Mouse (Mus musculus) T-helper 2 cell (primary cell): ENCODE data around the gene Abcb8.
"Not testable (repeated sequence)": the region's sequence is repeated elsewhere in the genome, so short reads cannot be mapped to it uniquely, and the experiment has no call there.

ENCODE experiments used
- in situ Hi-C: fragments of 300-600 bp; cut with MboI, MseI; formaldehyde crosslinking; loops from one replicate; pipeline ENCODE4 v1.15.1; 2025; ENCODE audit warnings: high pct_unique_total_duplicates

The Abcb8 gene

GRCm38 (mm10) chr5:24392724-24393123 is 739 bp upstream of the Abcb8 start:
- in situ Hi-C loops: loop anchor here (5.0 kb wide), 1 partner anchor 60 kb away; the partner anchor contains the start of gene Agap3

- in situ Hi-C loops: loop anchor here (5.0 kb wide), 1 partner anchor 58 kb away; the partner anchor contains the start of gene Agap3
Measured at GRCm38 (mm10) chr5:24394165-24394894, 867 bp downstream of the Abcb8 start.

- in situ Hi-C loops: not testable (repeated sequence)
Measured at GRCm38 (mm10) chr5:24396254-24396653, 2.8 kb downstream of the Abcb8 start.

GRCm38 (mm10) chr5:24399686-24400085 is 6.2 kb downstream of the Abcb8 start:
- in situ Hi-C loops: no loop called here

GRCm38 (mm10) chr5:24400362-24400761 is 6.9 kb downstream of the Abcb8 start:
- in situ Hi-C loops: no loop called here

GRCm38 (mm10) chr5:24400911-24401605 is 7.6 kb downstream of the Abcb8 start:
- in situ Hi-C loops: no loop called here

- in situ Hi-C loops: no loop called here
Measured at GRCm38 (mm10) chr5:24401969-24402368, 8.5 kb downstream of the Abcb8 start.

GRCm38 (mm10) chr5:24404594-24405360 is 11.3 kb downstream of the Abcb8 start:
- in situ Hi-C loops: no loop called here

GRCm38 (mm10) chr5:24405389-24405876 is 12.0 kb downstream of the Abcb8 start:
- in situ Hi-C loops: no loop called here

- in situ Hi-C loops: no loop called here
Measured at GRCm38 (mm10) chr5:24408651-24409050, 15.2 kb downstream of the Abcb8 start.

GRCm38 (mm10) chr5:24409466-24409865 is 16.0 kb downstream of the Abcb8 start:
- in situ Hi-C loops: no loop called here

GRCm38 (mm10) chr5:24412063-24412462 is 18.6 kb downstream of the Abcb8 start:
- in situ Hi-C loops: no loop called here

- in situ Hi-C loops: no loop called here
Measured at GRCm38 (mm10) chr5:24413042-24413693, 19.7 kb downstream of the Abcb8 start, which contains the start of gene Asic3. TSS of gene Asic3 (plus strand) at chr5:24413392.

GRCm38 (mm10) chr5:24413938-24414337 is 20.5 kb downstream of the Abcb8 start:
- in situ Hi-C loops: no loop called here

GRCm38 (mm10) chr5:24416222-24416736 is 22.8 kb downstream of the Abcb8 start:
- in situ Hi-C loops: no loop called here

GRCm38 (mm10) chr5:24417587-24417986 is 24.1 kb downstream of the Abcb8 start:
- in situ Hi-C loops: no loop called here

- in situ Hi-C loops: no loop called here
Measured at GRCm38 (mm10) chr5:24420381-24420780, 26.9 kb downstream of the Abcb8 start.

- in situ Hi-C loops: no loop called here
Measured at GRCm38 (mm10) chr5:24423129-24424003, 29.9 kb downstream of the Abcb8 start, which contains the start of the genes Cdk5 and Slc4a2. TSS of gene Cdk5 (minus strand) at chr5:24423530. TSS of gene Slc4a2 (plus strand) at chr5:24423837.

GRCm38 (mm10) chr5:24424004-24424781 is 30.7 kb downstream of the Abcb8 start:
- in situ Hi-C loops: no loop called here
